Mouse (Mus musculus) liver, postnatal 0 days (tissue): ENCODE measurements at regions not wholly inside any gene's neighbourhood (a gene's known extent, or its start where the extent isn't known, plus 50 kb on each side); places are given as distances from the start of the nearest gene placed in this dataset.

ENCODE experiments used
- ATAC-seq: fragments of 200-750 bp; cut with Nextera tagmentation; 2 replicates; pipeline ENCODE4 v1.8.0; 2017; ENCODE audit warnings: mild to moderate bottlenecking, moderate library complexity
- DNase-seq: peaks from one replicate; pipeline ENCODE4 v3.0.0-alpha.2; 2016
- H3K27ac ChIP-seq: fragments of 300-500 bp; sonication (generic); 2 replicates; pipeline ENCODE4 v1.5.1; 2014; ENCODE audit warnings: antibody characterized with exemption, moderate library complexity, mild to moderate bottlenecking, low read depth
- H3K27me3 ChIP-seq: fragments of 300-500 bp; sonication (generic); 2 replicates; pipeline ENCODE4 v1.6.1; 2014; ENCODE audit warnings: low read length, control low read depth, mixed read lengths; ENCODE audit not compliant: insufficient read depth
- H3K36me3 ChIP-seq: fragments of 300-500 bp; sonication (generic); replicated peaks from 2 replicates; pipeline ENCODE4 v1.6.1; 2014; ENCODE audit warnings: mild to moderate bottlenecking, control low read depth, low read length, moderate library complexity, mixed read lengths; ENCODE audit not compliant: insufficient read depth
- H3K4me1 ChIP-seq: fragments of 300-500 bp; sonication (generic); 2 replicates; pipeline ENCODE4 v1.6.1; 2014; ENCODE audit warnings: antibody characterized with exemption, mild to moderate bottlenecking, control low read depth; ENCODE audit not compliant: insufficient read depth
- H3K4me2 ChIP-seq: fragments of 300-500 bp; sonication (generic); 2 replicates; pipeline ENCODE4 v1.6.1; 2014; ENCODE audit warnings: low read depth, mild to moderate bottlenecking, low read length, moderate library complexity, mixed read lengths
- H3K4me3 ChIP-seq: fragments of 300-500 bp; sonication (generic); 2 replicates; pipeline ENCODE4 v1.5.1; 2014; ENCODE audit warnings: low read depth, low read length
- H3K9ac ChIP-seq: fragments of 300-500 bp; sonication (generic); replicated peaks from 2 replicates; pipeline ENCODE4 v1.6.1; 2014; ENCODE audit warnings: mild to moderate bottlenecking, moderate library complexity
- H3K9me3 ChIP-seq: fragments of 300-500 bp; sonication (generic); 2 replicates; pipeline ENCODE4 v1.6.1; 2016; ENCODE audit warnings: mild to moderate bottlenecking, control low read depth, low read length, mixed read lengths
- CTCF ChIP-seq: sonication (generic); IDR thresholded peaks from 2 replicates; pipeline ENCODE4 v1.5.1; 2016; ENCODE audit warnings: antibody characterized with exemption, low read depth
- EP300 ChIP-seq: IDR thresholded peaks from 2 replicates; pipeline ENCODE4 v1.6.1; 2016; ENCODE audit warnings: antibody characterized with exemption, low read depth, mild to moderate bottlenecking
- WGBS: fragments of 180-500 bp; shearing (Covaris S2); extraction: QIAGEN DNeasy Blood & Tissue Kit; methylation state at CpG from one replicate; pipeline ENCODE4 v1.1.7; 2014; ENCODE audit not compliant: insufficient replicate concordance; 5-methylcytosine and 5-hydroxymethylcytosine counted together

GRCm38 (mm10) chr3:120733332-120733731 lies 438.2 kb downstream of the Rwdd3 start:
- ATAC-seq: no peak
- Histone ChIP-seq H3K36me3 (no peaks in the 10 kb centered on the region), H3K9me3 (no peaks in the 10 kb centered on the region), H3K4me3 (no peak overlapping the region), H3K27ac (no peak overlapping the region), H3K9ac (no peak overlapping the region), H3K4me1 (no peaks in the 10 kb centered on the region), H3K4me2 (no peak overlapping the region), H3K27me3 (no peaks in the 10 kb centered on the region)
- TF ChIP-seq CTCF (no peak), EP300 (no peak)
- 82% methylated on average over 6 of the region's 6 CpGs for WGBS
- DNase-seq: no peak

GRCm38 (mm10) chr3:120732391-120732790 lies 439.1 kb downstream of the Rwdd3 start:
- no peak overlapping the region for H3K27ac ChIP-seq
- H3K4me3 ChIP-seq: no peak overlapping the region
- no peak overlapping the region for H3K9ac ChIP-seq
- WGBS: 82% methylated on average over 8 of the region's 8 CpGs
- H3K9me3 ChIP-seq: no peaks in the 10 kb centered on the region
- no peaks in the 10 kb centered on the region for H3K4me1 ChIP-seq
- no peaks in the 10 kb centered on the region for H3K36me3 ChIP-seq
- ATAC-seq: no peak
- TF ChIP-seq CTCF (no peak), EP300 (no peak)
- no peak overlapping the region for H3K4me2 ChIP-seq
- no peaks in the 10 kb centered on the region for H3K27me3 ChIP-seq
- DNase-seq: no peak

GRCm38 (mm10) chr3:120731287-120731686 lies 440.2 kb downstream of the Rwdd3 start:
- H3K4me1 ChIP-seq: no peaks in the 10 kb centered on the region
- H3K27ac ChIP-seq: no peak overlapping the region
- H3K27me3 ChIP-seq: no peaks in the 10 kb centered on the region
- H3K9ac ChIP-seq: no peak overlapping the region
- DNase-seq (no peak), ATAC-seq (no peak)
- H3K9me3 ChIP-seq: no peaks in the 10 kb centered on the region
- H3K4me3 ChIP-seq: no peak overlapping the region
- H3K36me3 ChIP-seq: no peaks in the 10 kb centered on the region
- 72% methylated on average over 9 of the region's 9 CpGs for WGBS
- TF ChIP-seq CTCF: no peak
- TF ChIP-seq EP300: no peak
- no peak overlapping the region for H3K4me2 ChIP-seq

- WGBS: 66% methylated on average over 4 of the region's 4 CpGs
- H3K4me3 ChIP-seq: no peak overlapping the region
- no peak overlapping the region for H3K4me2 ChIP-seq
- DNase-seq: no peak
- TF ChIP-seq CTCF (no peak), EP300 (no peak)
- no peaks in the 10 kb centered on the region for H3K27me3 ChIP-seq
- H3K9me3 ChIP-seq: no peaks in the 10 kb centered on the region
- H3K27ac ChIP-seq: no peak overlapping the region
- ATAC-seq: no peak
- no peaks in the 10 kb centered on the region for H3K4me1 ChIP-seq
- no peak overlapping the region for H3K9ac ChIP-seq
- no peaks in the 10 kb centered on the region for H3K36me3 ChIP-seq
Measured at GRCm38 (mm10) chr3:120730225-120730624, 441.3 kb downstream of the Rwdd3 start.

- no peak for ATAC-seq
- WGBS: 66% methylated on average over 5 of the region's 5 CpGs
- Histone ChIP-seq H3K9ac (no peak overlapping the region), H3K27ac (no peak overlapping the region), H3K27me3 (no peaks in the 10 kb centered on the region), H3K9me3 (no peaks in the 10 kb centered on the region), H3K4me1 (no peaks in the 10 kb centered on the region), H3K4me3 (no peak overlapping the region), H3K4me2 (no peak overlapping the region), H3K36me3 (no peaks in the 10 kb centered on the region)
- DNase-seq: no peak
- no peak for TF ChIP-seq CTCF
- no peak for TF ChIP-seq EP300
Measured at GRCm38 (mm10) chr3:120729671-120730070, 441.8 kb downstream of the Rwdd3 start.

- no peaks in the 10 kb centered on the region for H3K4me1 ChIP-seq
- no peak overlapping the region for H3K4me2 ChIP-seq
- TF ChIP-seq CTCF: no peak
- TF ChIP-seq EP300: no peak
- H3K9me3 ChIP-seq: no peaks in the 10 kb centered on the region
- no peak overlapping the region for H3K27ac ChIP-seq
- no peaks in the 10 kb centered on the region for H3K36me3 ChIP-seq
- ATAC-seq (no peak), DNase-seq (no peak)
- WGBS: 48% methylated on average over 4 of the region's 4 CpGs
- H3K9ac ChIP-seq: no peak overlapping the region
- no peaks in the 10 kb centered on the region for H3K27me3 ChIP-seq
- H3K4me3 ChIP-seq: no peak overlapping the region
Measured at GRCm38 (mm10) chr3:120685227-120685626, 486.3 kb downstream of the Rwdd3 start.

GRCm38 (mm10) chr3:120675906-120676305 lies 495.6 kb downstream of the Rwdd3 start:
- Histone ChIP-seq H3K36me3 (no peaks in the 10 kb centered on the region), H3K4me3 (no peak overlapping the region), H3K9me3 (no peaks in the 10 kb centered on the region), H3K27ac (no peak overlapping the region), H3K4me2 (no peak overlapping the region), H3K4me1 (no peaks in the 10 kb centered on the region), H3K27me3 (no peaks in the 10 kb centered on the region), H3K9ac (no peak overlapping the region)
- ATAC-seq: no peak
- no peak for TF ChIP-seq CTCF
- no peak for TF ChIP-seq EP300
- no peak for DNase-seq
- 75% methylated on average over 2 of the region's 2 CpGs for WGBS
